Mouse (Mus musculus) right cerebral cortex, postnatal 25 days (tissue): ENCODE measurements around the gene Ptgdr2.

Source experiments
- DNase-seq: peaks from one replicate; pipeline ENCODE4 v3.0.0; 2022

The Ptgdr2 gene

GRCm38 (mm10) chr19:10979184-10980168, 42.5 kb downstream of the Ptgdr2 start:
- DNase-seq, result peak; percentile 60

- no peak for DNase-seq
These were observed 43.2 kb downstream of the Ptgdr2 start for GRCm38 (mm10) chr19:10980210-10980609.

- DNase-seq, result no peak
These were observed 46.2 kb downstream of the Ptgdr2 start for GRCm38 (mm10) chr19:10983146-10983545.

GRCm38 (mm10) chr19:10984551-10984950, 47.6 kb downstream of the Ptgdr2 start:
- no peak for DNase-seq

GRCm38 (mm10) chr19:10985889-10986288, 48.9 kb downstream of the Ptgdr2 start:
- no peak for DNase-seq

GRCm38 (mm10) chr19:10988563-10988962, 51.6 kb downstream of the Ptgdr2 start:
- no peak for DNase-seq

- DNase-seq, result no peak
These were observed 53.8 kb downstream of the Ptgdr2 start for GRCm38 (mm10) chr19:10990751-10991150.

- no peak for DNase-seq
These were observed 55.0 kb downstream of the Ptgdr2 start for GRCm38 (mm10) chr19:10991911-10992310.
